Mouse (Mus musculus): ENCODE measurements around the gene Gamt.

GRCm38 (mm10) chr10:80270734-80271181, 9.9 kb upstream of the Gamt start:
- TF ChIP-seq CTCF (conservative IDR thresholded peaks at IDR 0.05; ENCODE audit: low read length) = no peak
- TF ChIP-seq POU5F1 (IDR thresholded peaks at IDR 0.05; ENCODE audit: borderline replicate concordance, low read length) = no peak
- TF ChIP-seq NANOG (IDR thresholded peaks at IDR 0.05; ENCODE audit: borderline replicate concordance, low read length) = no peak

Measured in E14TG2a.4 (cell line).